Mouse (Mus musculus) ES-CJ7 (cell line): Measurements from ENCODE around the gene Thbs3.

Source experiments
- DNase-seq: peaks from one replicate; pipeline ENCODE4 v3.0.0; 2011; ENCODE audit warnings: low read depth, low spot score

The Thbs3 gene

DNA sequence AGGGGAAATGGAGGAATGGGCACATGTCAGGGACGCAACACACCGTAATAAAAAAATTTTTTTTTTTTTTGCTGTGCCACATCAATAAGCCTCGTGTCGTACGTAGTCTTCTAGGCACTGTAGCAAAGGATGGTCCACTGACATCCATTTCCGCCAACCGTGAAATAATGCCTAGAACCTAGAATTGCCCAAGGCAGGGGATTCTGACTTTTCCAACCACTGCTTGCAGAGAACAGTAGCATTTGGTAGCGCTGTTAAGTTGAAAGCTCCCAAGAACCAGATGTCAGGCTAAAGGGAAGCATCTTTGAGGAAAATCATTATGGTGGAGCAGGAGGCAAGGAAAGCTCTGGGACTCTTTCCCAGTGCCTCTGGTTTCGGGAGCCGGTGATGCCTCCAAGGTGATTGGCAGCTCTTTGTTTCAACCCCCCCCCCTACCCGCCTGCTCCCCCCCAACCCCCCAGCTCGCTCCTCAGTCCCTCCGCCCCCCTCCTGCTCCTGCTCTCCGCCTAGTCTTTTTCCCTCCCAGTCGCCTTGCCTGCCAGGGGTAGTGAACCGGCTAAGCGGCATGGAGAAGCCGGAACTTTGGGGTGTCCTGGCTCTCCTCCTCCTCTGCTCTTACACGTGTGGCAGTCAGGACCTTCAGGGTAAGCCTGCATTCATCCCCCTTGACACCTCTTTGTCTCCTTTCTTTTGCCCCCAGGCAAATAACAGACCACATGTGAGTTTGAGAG is at the start of gene Thbs3:
TSS of gene Thbs3 (plus strand) at position 500 of the 731 bp plus-strand sequence.
- DNase-seq: peak; percentile 31

DNA sequence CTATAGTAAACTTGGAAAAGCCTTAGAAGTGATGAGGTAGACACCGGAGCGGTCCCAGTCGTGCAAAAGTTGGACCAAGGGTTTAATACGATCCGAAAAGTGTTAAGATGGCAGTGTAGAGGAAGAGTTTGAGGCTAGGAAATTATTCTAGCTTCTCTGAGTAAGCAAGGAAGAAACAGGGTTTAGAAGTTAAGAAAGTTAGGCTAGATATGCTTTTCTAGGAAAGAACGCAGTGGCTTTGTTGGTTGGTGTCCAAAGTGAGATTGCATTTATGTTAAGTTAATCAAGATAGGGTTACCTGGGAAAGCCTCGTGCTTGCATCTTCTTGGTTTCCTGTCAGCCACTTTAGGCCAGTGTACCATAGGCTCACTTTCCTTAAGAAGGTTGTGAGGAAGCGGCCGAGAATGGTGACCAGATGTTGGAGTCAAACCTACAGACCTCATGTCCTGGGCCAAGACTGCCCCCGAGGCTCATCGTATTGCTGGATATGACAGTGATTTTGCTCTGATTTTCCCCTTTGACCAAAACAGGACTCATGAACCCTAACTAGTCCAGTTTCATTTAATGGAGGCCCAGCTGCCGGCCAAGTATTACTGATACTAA is 49.6 kb upstream of the Thbs3 start:
- DNase-seq: no peak

DNA sequence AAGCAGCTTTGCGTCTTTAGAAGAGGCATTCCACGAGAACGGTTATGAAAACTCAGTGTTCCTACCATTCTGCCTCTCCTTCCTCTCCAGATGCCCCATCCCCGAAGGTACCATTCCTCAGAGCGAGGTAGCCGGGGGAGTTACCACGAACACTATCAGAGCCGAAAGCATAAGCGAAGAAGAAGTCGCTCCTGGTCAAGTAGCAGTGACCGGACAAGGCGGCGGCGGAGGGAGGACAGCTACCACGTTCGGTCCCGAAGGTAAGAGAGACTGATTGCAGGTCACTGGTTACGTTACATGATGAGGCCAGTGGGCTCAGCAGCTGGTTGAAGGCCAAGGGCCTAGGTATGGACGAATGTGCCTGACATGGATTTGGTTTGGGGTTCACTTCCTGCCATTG is 48.0 kb upstream of the Thbs3 start:
- no peak for DNase-seq

DNA sequence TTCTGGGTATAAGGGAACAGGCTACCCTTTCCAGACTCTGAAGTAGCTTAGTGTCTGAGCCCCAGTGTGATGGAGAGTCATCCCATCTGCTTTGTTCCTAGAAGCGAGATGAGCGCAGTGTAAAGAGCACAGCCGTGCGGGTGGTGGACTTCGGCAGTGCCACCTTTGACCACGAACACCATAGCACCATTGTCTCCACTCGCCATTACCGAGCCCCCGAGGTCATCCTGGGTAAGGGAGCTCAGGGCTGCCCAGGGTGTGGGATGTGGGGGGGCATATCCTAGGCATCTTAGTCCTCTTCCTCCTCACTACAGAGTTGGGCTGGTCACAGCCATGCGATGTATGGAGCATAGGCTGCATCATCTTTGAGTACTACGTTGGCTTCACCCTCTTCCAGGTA is 40.1 kb upstream of the Thbs3 start:
- no peak for DNase-seq

DNA sequence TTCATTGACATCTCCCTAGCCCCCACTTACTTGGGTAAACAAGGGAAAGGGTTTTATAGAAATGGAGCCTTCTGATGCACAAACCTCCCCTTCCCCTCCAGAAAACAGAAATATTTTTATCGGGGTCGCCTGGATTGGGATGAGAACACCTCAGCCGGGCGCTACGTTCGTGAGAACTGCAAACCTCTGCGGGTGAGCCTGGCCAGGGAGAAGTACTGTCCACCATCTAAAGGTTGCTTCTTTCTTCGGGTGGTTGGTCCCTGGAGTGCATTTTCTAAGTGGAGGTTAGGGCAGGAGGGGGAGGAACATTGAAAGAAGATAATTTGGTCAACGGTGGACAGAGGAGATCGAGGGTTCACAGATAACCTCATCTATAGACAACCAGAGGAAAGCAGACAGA is 39.4 kb upstream of the Thbs3 start:
- no peak for DNase-seq

DNA sequence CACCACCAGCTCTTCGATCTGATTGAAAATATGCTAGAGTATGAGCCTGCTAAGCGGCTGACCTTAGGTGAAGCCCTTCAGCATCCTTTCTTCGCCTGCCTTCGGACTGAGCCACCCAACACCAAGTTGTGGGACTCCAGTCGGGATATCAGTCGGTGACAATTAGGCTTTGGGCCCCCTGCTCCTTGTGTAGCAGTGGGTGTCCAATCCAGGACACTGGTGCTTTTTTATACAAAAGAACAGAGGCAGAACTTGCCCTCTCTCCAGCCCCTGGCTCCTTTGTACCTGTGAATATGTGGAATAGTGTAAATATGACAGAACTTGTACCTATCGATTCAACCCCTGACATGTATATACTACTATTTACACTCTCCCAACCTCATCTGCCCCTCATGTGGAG is 38.6 kb upstream of the Thbs3 start:
- DNase-seq: no peak

DNA sequence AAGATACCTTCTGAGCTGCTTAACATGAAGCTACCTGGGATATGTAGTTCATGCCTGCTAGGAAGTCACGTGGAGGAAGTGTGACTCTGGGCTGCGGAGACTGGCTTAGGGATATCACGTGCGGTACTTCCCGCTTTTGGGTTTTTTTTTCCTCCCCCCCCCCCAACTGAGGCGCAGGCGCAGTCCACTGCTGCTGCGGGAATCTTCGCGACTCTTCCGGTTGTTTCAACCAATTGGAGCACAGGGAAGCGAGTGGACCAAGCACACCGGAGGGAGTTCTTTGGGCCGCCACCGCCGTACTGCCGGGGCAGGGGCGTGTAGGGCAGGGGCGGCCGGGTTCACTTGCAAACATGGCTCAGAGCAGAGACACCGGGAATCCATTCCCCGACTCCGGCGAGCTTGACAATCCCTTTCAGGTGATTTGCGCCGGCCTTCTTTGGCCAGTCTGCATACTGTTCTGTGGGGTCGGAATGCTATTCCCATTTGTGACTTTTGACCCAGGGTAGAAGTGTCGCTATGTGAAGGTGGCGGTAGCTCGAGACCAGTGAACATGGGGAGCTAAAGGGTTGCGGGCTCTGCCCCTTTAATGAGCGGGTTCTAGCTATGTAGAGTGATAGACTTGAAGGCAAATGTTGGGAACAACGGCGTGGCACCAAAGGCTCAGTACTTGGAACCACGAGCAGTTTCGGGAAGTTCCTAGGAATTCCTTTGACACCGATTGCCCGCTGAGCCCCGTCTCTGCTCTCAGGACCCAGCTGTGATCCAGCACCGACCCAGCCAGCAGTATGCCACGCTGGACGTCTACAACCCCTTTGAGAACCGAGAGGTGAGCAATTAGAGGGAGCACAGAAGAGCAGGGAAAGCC is 37.5 kb upstream of the Thbs3 start, which contains the start of gene Scamp3:
TSS of gene Scamp3 (plus strand) at position 232 of the 865 bp plus-strand sequence.
- DNase-seq: peak; percentile 99

DNA sequence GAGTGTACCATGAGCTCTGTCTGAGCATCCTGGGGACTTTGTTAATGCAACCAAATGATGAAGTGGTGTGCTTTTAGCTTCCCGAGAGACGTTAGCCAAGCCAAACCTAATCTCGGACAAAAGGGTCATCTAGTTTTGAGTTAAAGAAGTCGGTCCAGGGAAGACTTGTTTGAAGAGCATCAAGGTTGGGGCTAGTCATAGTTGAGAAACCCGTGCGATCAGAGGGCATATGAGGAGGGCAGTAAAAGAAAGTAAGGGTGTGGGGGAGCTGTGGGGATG is 36.9 kb upstream of the Thbs3 start:
- no peak for DNase-seq

DNA sequence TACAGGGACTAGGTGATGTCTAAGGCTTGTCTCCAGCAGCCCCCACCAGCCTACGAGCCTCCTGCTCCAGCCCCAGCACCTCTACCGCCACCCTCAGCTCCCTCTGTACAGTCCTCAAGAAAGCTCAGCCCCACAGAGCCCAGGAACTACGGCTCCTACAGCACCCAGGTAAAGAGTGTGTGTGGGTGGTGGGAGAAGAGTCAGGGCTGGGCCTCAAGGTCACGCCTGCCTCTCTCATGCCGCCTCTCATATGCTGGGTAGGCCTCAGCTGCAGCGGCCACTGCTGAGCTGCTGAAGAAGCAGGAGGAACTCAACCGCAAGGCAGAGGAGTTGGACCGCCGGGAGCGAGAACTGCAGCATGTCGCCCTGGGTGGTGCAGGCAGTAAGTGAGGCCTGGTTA is 35.9 kb upstream of the Thbs3 start:
- no peak for DNase-seq

DNA sequence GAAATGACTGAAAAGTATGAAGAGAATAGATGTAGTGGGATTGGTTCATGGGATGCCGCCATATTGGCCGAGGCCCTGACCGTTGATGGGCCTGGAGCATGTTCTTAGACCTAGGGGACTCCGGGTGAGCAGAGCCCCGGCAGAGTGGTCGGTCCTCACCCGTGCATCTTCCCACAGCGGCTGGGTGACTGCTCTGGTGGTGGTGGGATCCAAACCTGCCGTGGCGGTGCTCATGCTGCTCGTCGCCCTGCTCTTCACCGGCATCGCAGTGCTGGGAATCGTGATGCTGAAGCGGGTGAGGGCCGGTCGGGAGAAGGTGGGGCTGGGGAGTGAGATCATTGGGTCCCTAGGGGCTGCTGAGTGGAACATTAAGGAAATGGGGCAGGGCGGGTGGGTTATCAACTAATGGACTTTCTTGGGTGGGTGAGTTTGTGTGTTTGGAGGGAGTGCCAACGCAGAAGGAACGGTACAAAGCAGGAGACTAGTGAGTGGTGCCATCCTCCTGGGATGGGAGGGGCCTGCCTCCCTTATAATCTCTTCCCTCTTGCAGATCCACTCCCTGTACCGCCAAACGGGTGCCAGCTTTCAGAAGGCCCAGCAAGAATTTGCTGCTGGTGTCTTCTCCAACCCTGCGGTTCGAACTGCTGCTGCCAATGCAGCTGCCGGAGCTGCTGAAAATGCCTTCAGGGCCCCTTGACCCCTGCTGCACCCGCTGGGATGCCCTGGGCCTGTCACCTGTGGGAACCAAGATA is 33.1 kb upstream of the Thbs3 start:
- DNase-seq: no peak

DNA sequence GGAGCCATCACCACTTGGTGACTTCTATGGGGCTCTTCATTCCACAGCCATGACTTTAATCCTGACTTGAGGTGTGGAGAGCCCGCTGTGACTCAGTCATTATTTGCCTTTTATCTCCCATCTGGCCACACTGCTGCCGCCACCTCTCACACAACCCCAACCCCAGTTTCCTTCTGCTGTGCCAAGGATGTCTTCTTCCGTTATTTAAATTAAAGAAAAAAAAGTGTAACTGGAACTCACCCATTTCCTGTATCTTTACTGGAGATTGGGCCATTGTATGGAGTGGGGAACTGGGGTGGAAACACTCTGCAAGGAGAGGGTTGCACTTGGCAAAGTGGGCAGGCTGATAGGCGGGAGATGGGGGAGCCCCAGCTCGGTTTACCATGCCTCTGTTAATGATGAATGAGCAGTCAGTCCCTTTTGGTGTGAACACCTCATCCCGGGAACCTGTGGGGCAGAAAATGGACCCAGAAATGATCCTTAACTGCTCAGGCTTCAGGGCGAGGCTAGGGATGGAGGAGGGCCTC is 32.4 kb upstream of the Thbs3 start:
- DNase-seq: no peak

DNA sequence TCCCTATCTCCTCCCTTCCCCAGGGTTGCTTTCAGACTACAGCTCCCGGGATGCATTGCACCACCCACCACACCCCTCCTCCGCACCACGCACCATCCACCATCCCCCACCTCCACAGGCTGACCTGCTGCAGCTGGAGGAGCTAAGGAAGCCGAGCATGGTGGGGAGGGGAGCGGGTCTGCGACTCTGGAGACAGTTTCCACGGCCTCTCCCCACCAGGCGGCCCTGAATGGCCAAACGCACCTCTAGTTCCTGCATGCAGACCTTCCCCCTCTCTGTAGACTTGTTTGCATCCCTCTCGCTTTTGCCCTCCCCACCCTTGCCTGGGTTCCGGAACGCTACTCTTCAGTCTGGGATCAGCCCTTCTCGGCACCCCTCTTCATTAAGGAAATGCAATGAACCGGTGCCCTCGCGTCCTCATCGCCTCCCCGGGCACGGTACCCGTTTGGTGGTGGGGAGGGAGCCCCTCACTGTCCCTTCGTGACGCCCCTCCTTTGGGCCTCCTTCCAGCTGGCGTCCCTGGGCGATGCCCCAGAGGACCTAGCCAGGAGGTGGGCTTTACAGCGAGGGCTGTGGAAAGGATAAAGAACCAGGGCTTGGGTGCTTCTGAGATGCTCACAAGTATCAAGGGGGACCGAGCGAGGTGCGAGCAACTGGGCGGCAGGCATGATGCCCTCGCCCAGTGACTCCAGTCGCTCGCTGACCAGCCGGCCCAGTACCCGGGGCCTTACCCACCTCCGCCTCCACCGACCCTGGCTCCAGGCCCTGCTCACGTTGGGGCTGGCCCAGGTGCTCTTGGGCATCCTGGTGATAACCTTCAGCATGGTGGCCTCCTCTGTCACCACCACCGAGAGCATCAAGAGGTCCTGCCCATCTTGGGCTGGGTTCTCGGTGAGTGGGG is 31.7 kb upstream of the Thbs3 start, which contains the start of gene Fam189b:
TSS of gene Fam189b (plus strand) at position 86 of the 901 bp plus-strand sequence.
- DNase-seq: peak; percentile 93

DNA sequence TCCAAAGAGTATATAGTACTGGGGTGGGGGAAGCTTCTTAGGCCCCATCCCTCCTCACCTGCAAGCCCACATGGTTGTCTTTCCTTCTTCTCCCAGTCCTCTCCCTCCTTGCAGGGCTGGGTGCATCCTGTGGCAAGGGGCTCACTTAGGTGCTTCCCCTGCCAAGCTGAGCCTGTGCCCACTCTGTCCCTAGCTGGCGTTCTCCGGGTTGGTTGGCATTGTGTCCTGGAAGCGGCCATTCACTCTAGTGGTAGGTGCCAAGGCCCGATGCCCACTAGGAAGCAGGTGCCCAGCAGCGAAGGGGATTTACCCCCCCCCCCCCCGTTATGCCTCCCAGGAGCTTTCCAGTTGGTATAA is 31.0 kb upstream of the Thbs3 start:
- no peak for DNase-seq

DNA sequence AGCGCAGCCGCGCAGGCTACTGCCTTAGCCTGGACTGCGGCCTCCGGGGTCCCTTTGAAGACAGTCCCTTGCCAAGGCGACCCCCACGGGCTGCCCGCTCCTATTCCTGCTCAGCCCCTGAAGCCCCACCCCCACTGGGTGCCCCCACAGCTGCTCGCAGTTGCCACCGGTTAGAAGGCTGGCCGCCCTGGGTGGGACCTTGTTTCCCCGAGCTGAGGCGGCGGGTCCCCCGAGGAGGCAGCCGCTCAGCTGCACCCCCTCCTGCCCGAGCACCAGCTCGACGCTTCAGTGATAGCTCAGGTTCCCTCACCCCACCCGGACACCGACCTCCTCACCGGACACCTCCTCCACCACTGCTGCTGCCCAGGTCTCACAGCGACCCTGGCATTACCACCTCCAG is 27.8 kb upstream of the Thbs3 start:
- DNase-seq: no peak

DNA sequence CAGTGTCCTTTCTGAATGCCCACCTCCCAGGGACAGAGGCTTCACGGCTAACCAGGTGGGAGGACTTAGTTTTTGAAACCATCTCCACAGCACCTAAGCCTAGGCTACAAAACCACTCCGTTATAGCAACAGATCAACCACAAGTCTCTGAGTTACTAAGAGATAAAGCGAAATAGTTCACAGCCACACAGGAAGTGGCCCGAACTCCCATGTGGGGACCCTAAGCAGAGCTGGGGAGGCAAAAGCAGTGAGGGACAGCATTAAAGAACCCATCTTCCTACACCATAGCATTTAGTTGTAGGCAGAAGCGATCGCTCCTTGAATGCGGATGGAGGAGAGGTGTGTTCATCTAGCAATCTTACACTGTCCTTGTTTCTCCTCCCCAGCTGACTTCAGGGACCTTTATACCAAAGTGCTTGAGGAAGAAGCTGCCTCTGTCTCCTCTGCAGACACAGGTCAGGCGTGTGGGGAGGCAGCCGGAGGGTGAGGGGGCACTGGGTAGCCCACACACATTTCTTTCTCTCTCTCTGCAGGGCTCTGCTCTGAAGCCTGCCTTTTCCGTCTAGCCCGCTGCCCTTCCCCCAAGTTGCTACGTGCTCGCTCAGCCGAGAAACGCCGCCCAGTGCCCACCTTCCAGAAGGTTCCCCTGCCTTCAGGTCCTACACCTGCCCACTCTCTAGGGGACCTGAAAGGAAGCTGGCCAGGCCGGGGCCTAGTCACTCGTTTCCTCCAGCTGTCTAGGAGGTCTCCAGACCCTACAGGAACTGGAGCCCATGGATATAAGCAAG is 27.1 kb upstream of the Thbs3 start:
- DNase-seq: no peak

DNA sequence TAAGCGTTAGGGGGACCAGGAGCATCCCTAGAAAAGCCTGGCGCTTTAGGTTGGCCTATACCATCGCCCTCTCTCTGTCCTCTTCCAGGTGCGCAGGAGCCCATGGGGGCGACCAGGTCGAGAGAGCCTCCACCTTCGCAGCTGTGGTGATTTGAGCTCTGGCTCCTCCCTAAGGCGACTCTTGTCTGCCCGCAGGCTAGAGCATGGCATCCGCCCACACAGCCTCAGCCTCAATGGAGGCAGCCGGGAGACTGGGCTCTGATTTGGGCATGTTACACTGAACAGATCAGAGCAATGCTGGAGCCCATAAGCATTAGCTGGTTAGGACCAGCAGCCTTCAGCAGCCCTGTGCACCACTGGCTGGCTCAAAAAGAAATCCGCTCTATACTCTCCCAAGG is 26.5 kb upstream of the Thbs3 start:
- DNase-seq: no peak

DNA sequence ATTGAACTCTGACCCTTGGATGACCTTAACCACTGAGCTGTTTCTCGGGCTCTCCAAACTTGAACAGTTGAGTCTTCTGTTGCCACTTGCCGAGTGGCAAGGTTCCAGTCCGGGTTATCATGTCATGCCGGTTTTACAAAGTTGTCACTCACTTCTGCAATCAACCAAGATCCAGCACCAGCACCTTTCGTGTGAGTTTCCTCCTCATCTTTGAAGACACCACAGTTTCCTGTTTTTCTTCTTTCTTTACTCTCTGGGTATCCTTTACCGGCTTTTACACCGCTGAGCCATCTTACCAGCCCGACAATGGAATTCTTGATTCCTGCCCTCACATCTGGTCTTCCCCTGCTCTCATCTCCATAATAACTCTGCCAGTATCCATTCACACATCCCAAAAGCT is 24.5 kb upstream of the Thbs3 start:
- no peak for DNase-seq

DNA sequence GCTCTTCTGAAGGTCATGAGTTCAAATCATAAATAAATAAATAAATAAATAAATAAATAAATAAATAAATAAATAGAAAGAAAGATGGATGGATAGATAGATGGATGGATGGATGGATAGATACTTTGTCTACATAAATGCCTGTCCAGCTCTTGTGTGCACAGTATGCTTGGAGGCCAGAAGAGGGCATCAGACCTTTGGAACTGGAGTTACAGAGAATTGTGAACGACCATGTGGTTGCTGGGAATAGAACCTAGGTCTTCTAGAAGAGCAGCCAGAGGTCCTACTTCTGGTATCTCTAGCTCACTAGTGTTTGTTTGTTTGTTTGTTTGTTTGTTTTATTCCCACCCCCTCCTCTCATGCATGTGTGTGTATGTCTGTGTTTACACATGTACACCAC is 21.6 kb upstream of the Thbs3 start:
- peak; percentile 59 for DNase-seq

DNA sequence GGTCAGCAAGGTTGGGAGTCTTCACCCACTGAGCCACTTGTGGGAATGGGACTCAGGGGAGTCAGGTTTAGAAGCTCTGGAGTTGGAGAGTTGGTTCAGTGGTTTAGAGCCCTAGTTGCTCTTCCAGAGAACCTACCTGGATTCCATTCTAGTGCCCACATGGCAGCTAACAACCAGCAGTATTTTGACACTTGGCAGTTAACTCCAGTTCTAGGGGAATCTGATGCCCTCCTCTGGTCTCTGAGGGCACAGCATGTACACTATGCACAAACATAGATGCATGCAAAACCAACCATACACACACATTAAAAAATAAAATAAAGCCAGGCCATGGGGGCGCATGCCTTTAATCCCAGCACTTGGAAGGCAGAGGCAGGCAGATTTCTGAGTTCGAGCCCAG is 21.1 kb upstream of the Thbs3 start:
- DNase-seq: no peak
